Mouse (Mus musculus): ENCODE data around the gene Cdkl1. TPM values are rescaled to one million over a fixed set of nuclear protein-coding genes. Genes with fewer than 3 reads are reported as not detected.

Gene Cdkl1
- polyA plus RNA-seq, 1 experiment: 0.05 TPM

- no peaks in the 10 kb centered on the region for H3K27me3 ChIP-seq (ENCODE audit: control insufficient read depth, insufficient read depth, insufficient read length)
- H3K4me3 ChIP-seq: no peak overlapping the region
- H3K4me2 ChIP-seq (ENCODE audit: low read depth): no peak overlapping the region
- H3K36me3 ChIP-seq (ENCODE audit: control insufficient read depth, insufficient read depth): no peaks in the 10 kb centered on the region
- no peak overlapping the region for H3ac ChIP-seq (ENCODE audit: control insufficient read depth, insufficient read length)
- no peaks in the 10 kb centered on the region for H3K79me2 ChIP-seq (ENCODE audit: control insufficient read depth, insufficient read depth)
- TF ChIP-seq TCF12 (IDR thresholded peaks at IDR 0.05; ENCODE audit: insufficient read depth, poor library complexity, severe bottlenecking): no peak
- TF ChIP-seq SRF (IDR thresholded peaks at IDR 0.05; ENCODE audit: control insufficient read depth, insufficient read length, low read depth): no peak
Measured at GRCm38 (mm10) chr12:69741965-69742364, 49.1 kb downstream of the Cdkl1 start.

DNA sequence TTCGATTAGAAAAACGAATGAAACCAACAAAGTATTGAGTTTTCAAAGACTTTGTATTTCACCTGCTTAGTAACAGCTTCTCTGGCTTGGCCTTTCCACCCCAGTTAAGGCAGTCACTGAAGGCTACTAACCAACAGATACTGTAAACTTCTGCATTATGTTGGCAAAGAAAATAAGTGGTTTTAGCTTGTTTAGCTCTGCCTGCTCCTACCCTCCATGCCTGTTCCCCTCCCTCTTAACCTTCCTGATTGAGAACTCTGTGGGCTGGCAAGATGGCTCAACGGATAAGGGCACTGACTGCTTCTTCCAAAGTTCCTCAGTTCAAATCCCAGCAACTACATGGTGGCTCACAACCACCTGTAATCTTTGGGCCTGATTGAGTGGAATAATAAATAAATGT, 57.1 kb downstream of the Cdkl1 start:
- no peaks in the 10 kb centered on the region for H3K79me2 ChIP-seq (ENCODE audit: control insufficient read depth, insufficient read depth)
- TF ChIP-seq MAX (IDR thresholded peaks at IDR 0.05; ENCODE audit: low read depth): no peak
- TF ChIP-seq POLR2A (IDR thresholded peaks at IDR 0.05; ENCODE audit: insufficient read length, low read depth): no peak
- TF ChIP-seq TCF3 (IDR thresholded peaks at IDR 0.05; ENCODE audit: insufficient read length, low read depth): no peak
- TF ChIP-seq SRF (IDR thresholded peaks at IDR 0.05; ENCODE audit: control insufficient read depth, insufficient read length, low read depth): no peak
- TF ChIP-seq TCF12 (IDR thresholded peaks at IDR 0.05; ENCODE audit: insufficient read depth, poor library complexity, severe bottlenecking): no peak
- TF ChIP-seq MYOG (IDR thresholded peaks at IDR 0.05; ENCODE audit: control insufficient read depth in 1 of 3, insufficient read depth in 1 of 3, insufficient read length in 2 of 3, low read depth in 2 of 3): no peak
- TF ChIP-seq MYOD1 (IDR thresholded peaks at IDR 0.05; ENCODE audit: control insufficient read depth in 1 of 3, insufficient read length in 2 of 3, low read depth in 2 of 3): no peak
- TF ChIP-seq USF1 (IDR thresholded peaks at IDR 0.05; ENCODE audit: low read depth): no peak
- TF ChIP-seq CEBPB (IDR thresholded peaks at IDR 0.05; ENCODE audit: insufficient read depth, poor library complexity, severe bottlenecking): no peak
- TF ChIP-seq REST (IDR thresholded peaks at IDR 0.05; ENCODE audit: insufficient read depth, insufficient read length): no peak
- TF ChIP-seq E2F4 (IDR thresholded peaks at IDR 0.05; ENCODE audit: insufficient read depth): no peak
- TF ChIP-seq POLR2AphosphoS2 (IDR thresholded peaks at IDR 0.05; ENCODE audit: insufficient read length, low read depth): no peak
- no peaks in the 10 kb centered on the region for H3K36me3 ChIP-seq (ENCODE audit: control insufficient read depth, insufficient read depth)
- no peak overlapping the region for H3K4me3 ChIP-seq
- no peaks in the 10 kb centered on the region for H3K27me3 ChIP-seq (ENCODE audit: control insufficient read depth, insufficient read depth, insufficient read length)
- H3K4me2 ChIP-seq (ENCODE audit: low read depth): no peak overlapping the region
- H3ac ChIP-seq (ENCODE audit: control insufficient read depth, insufficient read length): no peak overlapping the region

DNA sequence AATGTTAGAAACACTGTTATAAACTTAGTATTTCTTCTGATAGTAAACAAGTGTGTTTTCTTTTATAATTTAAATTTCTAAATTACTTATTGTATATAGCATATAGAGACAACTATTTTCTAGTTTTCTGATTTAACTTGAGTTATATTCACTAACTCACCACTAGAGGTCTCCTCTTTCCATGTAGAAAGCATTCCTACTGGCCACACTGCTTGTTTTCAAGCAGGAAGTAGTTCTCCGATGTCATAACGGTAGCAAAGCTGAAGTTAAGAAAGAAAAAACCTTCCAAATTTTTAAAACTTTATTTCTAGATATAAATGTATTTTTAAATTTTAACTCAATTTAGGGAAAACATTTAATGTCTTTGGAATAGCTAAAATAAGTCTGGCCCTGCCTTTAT, 57.5 kb downstream of the Cdkl1 start:
- H3K79me2 ChIP-seq (ENCODE audit: control insufficient read depth, insufficient read depth): no peaks in the 10 kb centered on the region
- no peak overlapping the region for H3K4me3 ChIP-seq
- no peaks in the 10 kb centered on the region for H3K27me3 ChIP-seq (ENCODE audit: control insufficient read depth, insufficient read depth, insufficient read length)
- no peaks in the 10 kb centered on the region for H3K36me3 ChIP-seq (ENCODE audit: control insufficient read depth, insufficient read depth)
- H3ac ChIP-seq (ENCODE audit: control insufficient read depth, insufficient read length): no peak overlapping the region
- no peak for TF ChIP-seq E2F4 (IDR thresholded peaks at IDR 0.05; ENCODE audit: insufficient read depth)
- no peak for TF ChIP-seq TCF12 (IDR thresholded peaks at IDR 0.05; ENCODE audit: insufficient read depth, poor library complexity, severe bottlenecking)
- no peak for TF ChIP-seq MAX (IDR thresholded peaks at IDR 0.05; ENCODE audit: low read depth)
- TF ChIP-seq REST (IDR thresholded peaks at IDR 0.05; ENCODE audit: insufficient read depth, insufficient read length): no peak
- TF ChIP-seq MYOG (IDR thresholded peaks at IDR 0.05; ENCODE audit: control insufficient read depth in 1 of 3, insufficient read depth in 1 of 3, insufficient read length in 2 of 3, low read depth in 2 of 3): no peak
- TF ChIP-seq MYOD1 (IDR thresholded peaks at IDR 0.05; ENCODE audit: control insufficient read depth in 1 of 3, insufficient read length in 2 of 3, low read depth in 2 of 3): no peak
- TF ChIP-seq POLR2A (IDR thresholded peaks at IDR 0.05; ENCODE audit: insufficient read length, low read depth): no peak
- TF ChIP-seq TCF3 (IDR thresholded peaks at IDR 0.05; ENCODE audit: insufficient read length, low read depth): no peak
- TF ChIP-seq CEBPB (IDR thresholded peaks at IDR 0.05; ENCODE audit: insufficient read depth, poor library complexity, severe bottlenecking): no peak
- no peak for TF ChIP-seq SRF (IDR thresholded peaks at IDR 0.05; ENCODE audit: control insufficient read depth, insufficient read length, low read depth)
- TF ChIP-seq USF1 (IDR thresholded peaks at IDR 0.05; ENCODE audit: low read depth): no peak
- TF ChIP-seq POLR2AphosphoS2 (IDR thresholded peaks at IDR 0.05; ENCODE audit: insufficient read length, low read depth): no peak
- no peak overlapping the region for H3K4me2 ChIP-seq (ENCODE audit: low read depth)

DNA sequence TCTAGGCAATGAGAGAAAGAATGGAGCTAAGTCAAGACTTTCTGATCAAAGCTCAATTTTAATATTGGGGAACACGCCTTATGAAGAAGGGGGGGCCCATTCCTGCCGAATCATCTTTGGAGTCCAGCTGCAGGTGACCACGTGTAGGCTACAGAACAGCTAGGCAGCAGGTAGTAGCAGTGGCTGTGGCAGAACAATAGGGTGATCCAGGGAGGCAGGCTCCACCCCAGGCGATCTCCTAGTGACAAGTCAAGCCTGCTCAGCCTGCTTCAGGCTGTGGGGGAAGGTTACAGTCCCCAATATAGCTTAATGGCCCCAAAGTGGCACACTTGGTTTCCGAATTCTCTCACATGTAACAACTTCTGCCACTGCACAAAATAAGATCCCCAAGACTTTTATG, 58.8 kb downstream of the Cdkl1 start:
- H3K79me2 ChIP-seq (ENCODE audit: control insufficient read depth, insufficient read depth): no peaks in the 10 kb centered on the region
- H3K4me2 ChIP-seq (ENCODE audit: low read depth): no peak overlapping the region
- H3K36me3 ChIP-seq (ENCODE audit: control insufficient read depth, insufficient read depth): no peaks in the 10 kb centered on the region
- H3ac ChIP-seq (ENCODE audit: control insufficient read depth, insufficient read length): no peak overlapping the region
- no peak overlapping the region for H3K4me3 ChIP-seq
- TF ChIP-seq POLR2A (IDR thresholded peaks at IDR 0.05; ENCODE audit: insufficient read length, low read depth) (no peak), MAX (IDR thresholded peaks at IDR 0.05; ENCODE audit: low read depth) (no peak), MYOG (IDR thresholded peaks at IDR 0.05; ENCODE audit: control insufficient read depth in 1 of 3, insufficient read depth in 1 of 3, insufficient read length in 2 of 3, low read depth in 2 of 3) (no peak), USF1 (IDR thresholded peaks at IDR 0.05; ENCODE audit: low read depth) (no peak), REST (IDR thresholded peaks at IDR 0.05; ENCODE audit: insufficient read depth, insufficient read length) (no peak), E2F4 (IDR thresholded peaks at IDR 0.05; ENCODE audit: insufficient read depth) (no peak), MYOD1 (IDR thresholded peaks at IDR 0.05; ENCODE audit: control insufficient read depth in 1 of 3, insufficient read length in 2 of 3, low read depth in 2 of 3) (no peak), SRF (IDR thresholded peaks at IDR 0.05; ENCODE audit: control insufficient read depth, insufficient read length, low read depth) (no peak), POLR2AphosphoS2 (IDR thresholded peaks at IDR 0.05; ENCODE audit: insufficient read length, low read depth) (no peak), TCF12 (IDR thresholded peaks at IDR 0.05; ENCODE audit: insufficient read depth, poor library complexity, severe bottlenecking) (no peak), CEBPB (IDR thresholded peaks at IDR 0.05; ENCODE audit: insufficient read depth, poor library complexity, severe bottlenecking) (no peak), TCF3 (IDR thresholded peaks at IDR 0.05; ENCODE audit: insufficient read length, low read depth) (no peak)
- H3K27me3 ChIP-seq (ENCODE audit: control insufficient read depth, insufficient read depth, insufficient read length): no peaks in the 10 kb centered on the region

- H3K4me3 ChIP-seq: no peak overlapping the region
- no peaks in the 10 kb centered on the region for H3K36me3 ChIP-seq (ENCODE audit: control insufficient read depth, insufficient read depth)
- H3ac ChIP-seq (ENCODE audit: control insufficient read depth, insufficient read length): no peak overlapping the region
- no peak overlapping the region for H3K4me2 ChIP-seq (ENCODE audit: low read depth)
- TF ChIP-seq MYOG (IDR thresholded peaks at IDR 0.05; ENCODE audit: control insufficient read depth in 1 of 3, insufficient read depth in 1 of 3, insufficient read length in 2 of 3, low read depth in 2 of 3) (no peak), CEBPB (IDR thresholded peaks at IDR 0.05; ENCODE audit: insufficient read depth, poor library complexity, severe bottlenecking) (no peak), TCF12 (IDR thresholded peaks at IDR 0.05; ENCODE audit: insufficient read depth, poor library complexity, severe bottlenecking) (no peak), POLR2AphosphoS2 (IDR thresholded peaks at IDR 0.05; ENCODE audit: insufficient read length, low read depth) (no peak), REST (IDR thresholded peaks at IDR 0.05; ENCODE audit: insufficient read depth, insufficient read length) (no peak), USF1 (IDR thresholded peaks at IDR 0.05; ENCODE audit: low read depth) (no peak), SRF (IDR thresholded peaks at IDR 0.05; ENCODE audit: control insufficient read depth, insufficient read length, low read depth) (no peak), TCF3 (IDR thresholded peaks at IDR 0.05; ENCODE audit: insufficient read length, low read depth) (no peak), MYOD1 (IDR thresholded peaks at IDR 0.05; ENCODE audit: control insufficient read depth in 1 of 3, insufficient read length in 2 of 3, low read depth in 2 of 3) (no peak), E2F4 (IDR thresholded peaks at IDR 0.05; ENCODE audit: insufficient read depth) (no peak), POLR2A (IDR thresholded peaks at IDR 0.05; ENCODE audit: insufficient read length, low read depth) (no peak), MAX (IDR thresholded peaks at IDR 0.05; ENCODE audit: low read depth) (no peak)
- H3K79me2 ChIP-seq (ENCODE audit: control insufficient read depth, insufficient read depth): no peaks in the 10 kb centered on the region
- no peaks in the 10 kb centered on the region for H3K27me3 ChIP-seq (ENCODE audit: control insufficient read depth, insufficient read depth, insufficient read length)
Measured at GRCm38 (mm10) chr12:69730306-69730705, 60.8 kb downstream of the Cdkl1 start.

Data from myocyte (in vitro differentiated cells).